Mouse (Mus musculus): ENCODE data around the gene 4930568D16Rik.

Gene 4930568D16Rik

GRCm38 (mm10) chr2:35367629-35368028 lies at the start of gene 4930568D16Rik:
Gene 4930568D16Rik (minus strand): TSS chr2:35367729.
- no peak for DNase-seq

GRCm38 (mm10) chr2:35417231-35417630 lies 49.7 kb upstream of the 4930568D16Rik start:
- DNase-seq: no peak

DNA sequence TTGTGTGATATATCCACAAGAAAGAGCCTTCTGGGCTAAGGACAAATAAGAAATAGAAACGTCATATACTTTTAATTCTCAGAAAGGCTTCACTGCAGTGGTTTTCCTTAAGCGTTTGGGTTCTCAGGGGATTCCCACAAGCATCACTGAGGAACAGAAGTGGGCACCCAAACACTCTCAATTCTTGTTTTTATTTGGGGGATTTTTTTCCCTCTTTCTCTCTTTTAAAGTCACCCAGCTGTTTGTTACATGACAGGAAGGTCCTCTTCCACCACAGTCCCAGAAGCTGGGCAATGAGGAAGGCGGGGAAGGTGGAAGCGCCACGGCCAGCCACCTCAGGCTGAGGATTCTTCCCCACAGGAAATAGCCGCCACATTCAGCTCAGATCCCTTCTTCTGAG lies 48.9 kb upstream of the 4930568D16Rik start:
- DNase-seq: no peak

DNA sequence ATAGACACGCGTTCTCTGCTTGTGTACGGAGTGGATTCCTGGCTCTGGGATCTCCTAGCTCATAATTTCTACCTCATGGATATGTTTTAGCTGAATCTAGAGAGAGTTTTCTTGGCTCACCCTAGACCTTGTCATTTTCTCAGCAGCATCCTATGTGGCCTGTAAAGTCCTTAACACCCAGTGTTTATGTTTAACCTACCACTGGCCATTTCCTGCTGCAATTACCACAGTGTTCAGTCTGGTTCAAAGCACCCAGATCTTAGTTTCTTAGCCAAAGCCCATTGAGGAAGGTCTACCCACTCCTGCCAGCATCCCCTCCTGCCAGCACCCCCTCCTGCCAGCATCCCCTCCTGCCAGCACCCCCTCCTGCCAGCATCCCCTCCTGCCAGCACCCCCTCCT lies 45.3 kb upstream of the 4930568D16Rik start:
- no peak for DNase-seq

DNA sequence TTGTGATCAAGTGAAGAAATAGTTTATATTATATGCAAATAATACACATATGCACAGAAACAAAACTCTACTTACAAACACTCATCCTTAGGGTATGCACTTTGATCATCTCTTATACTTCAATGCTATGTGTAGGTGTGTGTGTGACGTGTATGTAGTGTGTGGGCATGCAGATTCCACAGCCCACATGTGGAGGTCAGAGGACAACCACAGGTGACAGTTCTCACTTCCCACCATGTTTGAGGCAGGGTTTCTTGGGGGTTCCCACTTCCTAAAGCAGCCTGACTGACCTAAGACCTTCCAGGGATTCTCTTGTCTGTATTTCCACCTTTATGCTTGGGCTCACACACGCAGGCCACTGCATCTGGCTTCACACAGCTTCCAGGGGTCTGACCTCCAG lies 44.7 kb upstream of the 4930568D16Rik start:
- DNase-seq: no peak

DNA sequence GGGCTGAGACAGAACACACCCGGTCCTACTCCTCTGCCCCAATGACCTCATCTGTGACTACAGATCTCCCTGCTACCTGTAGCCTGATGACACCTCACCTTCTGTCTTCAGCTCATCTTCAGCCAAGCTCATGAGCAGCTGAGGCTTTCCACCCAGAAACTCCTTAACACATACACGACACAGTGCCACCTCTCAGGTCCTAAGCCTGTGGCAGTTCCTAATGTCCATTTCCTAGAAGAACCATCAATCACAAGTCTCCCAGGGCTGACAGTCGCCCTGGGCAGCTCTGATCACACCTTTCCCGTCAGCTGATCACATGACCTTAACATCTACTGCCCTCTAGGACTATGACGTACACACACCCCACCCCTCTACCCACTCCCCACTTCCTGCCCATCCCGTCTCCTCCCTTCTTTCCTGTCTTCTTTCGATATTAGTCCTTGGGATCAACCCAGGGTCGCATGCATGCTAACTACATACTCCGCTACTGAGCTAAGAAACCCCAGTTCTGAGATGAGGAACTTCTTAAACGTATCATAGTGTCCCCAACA lies 44.2 kb upstream of the 4930568D16Rik start:
- DNase-seq: peak; percentile 24

DNA sequence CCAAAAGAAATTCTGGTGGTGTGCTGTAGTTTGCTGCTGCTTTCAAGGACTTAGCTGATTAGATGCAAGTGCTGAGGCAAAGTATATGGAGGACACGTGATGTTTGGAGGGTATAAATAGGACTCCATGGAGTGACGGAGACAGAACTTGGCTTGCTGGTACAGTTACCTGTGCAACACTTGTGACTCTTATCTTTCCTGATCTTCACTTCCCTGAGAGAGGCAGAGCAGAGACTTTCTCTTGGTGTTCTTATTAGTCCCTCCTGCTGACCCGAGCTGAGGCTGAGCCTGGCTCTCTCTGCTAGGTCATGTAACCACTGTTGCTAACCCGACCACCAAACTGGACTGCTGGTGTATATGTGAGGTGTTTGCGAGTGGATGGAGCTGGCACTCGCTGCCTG lies 41.9 kb upstream of the 4930568D16Rik start:
- DNase-seq: no peak

GRCm38 (mm10) chr2:35408409-35409110 lies 41.0 kb upstream of the 4930568D16Rik start:
- no peak for DNase-seq

GRCm38 (mm10) chr2:35407878-35408277 lies 40.3 kb upstream of the 4930568D16Rik start:
- DNase-seq: peak; percentile 14

DNA sequence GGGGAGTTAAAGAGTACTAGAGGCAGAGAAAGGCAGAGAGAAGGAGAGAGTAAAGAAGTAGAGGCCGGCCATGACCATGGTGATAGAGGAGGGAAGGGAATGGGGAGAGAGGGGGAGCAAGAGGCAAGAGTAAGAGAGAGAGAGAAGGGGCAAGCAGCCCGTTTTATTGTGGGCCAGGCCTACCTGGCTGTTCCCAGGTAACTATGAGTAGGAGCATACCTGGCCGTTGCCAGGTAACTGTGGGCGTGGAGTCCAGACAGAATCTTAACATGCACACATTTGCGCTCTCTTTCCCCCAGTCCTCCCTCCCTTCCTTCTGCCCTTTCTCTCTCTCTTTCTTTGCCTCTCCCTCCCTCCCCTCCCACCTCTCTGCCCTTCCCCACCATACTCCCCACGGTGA lies 39.7 kb upstream of the 4930568D16Rik start:
- DNase-seq: peak; percentile 28

DNA sequence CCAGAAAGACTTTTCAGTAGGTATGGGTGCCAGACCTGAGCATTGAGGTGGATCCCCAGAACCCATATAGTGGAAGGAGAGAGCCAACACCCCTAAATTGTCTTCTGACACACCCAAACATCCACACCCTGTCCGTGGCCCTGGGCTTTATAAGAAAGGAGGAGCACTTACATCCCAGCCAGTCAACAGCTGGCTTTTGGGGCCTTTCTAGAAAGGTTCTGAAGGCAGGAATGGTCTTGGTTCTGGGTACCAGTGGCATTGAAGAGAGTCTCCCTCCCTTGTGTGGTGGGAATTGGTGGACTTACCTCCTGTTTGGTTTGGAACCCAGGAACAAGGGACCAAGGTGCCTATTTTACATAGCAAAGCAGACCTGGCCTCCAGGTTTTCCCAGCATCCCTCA lies 39.1 kb upstream of the 4930568D16Rik start:
- no peak for DNase-seq

GRCm38 (mm10) chr2:35402391-35402790 lies 34.9 kb upstream of the 4930568D16Rik start:
- DNase-seq: no peak

DNA sequence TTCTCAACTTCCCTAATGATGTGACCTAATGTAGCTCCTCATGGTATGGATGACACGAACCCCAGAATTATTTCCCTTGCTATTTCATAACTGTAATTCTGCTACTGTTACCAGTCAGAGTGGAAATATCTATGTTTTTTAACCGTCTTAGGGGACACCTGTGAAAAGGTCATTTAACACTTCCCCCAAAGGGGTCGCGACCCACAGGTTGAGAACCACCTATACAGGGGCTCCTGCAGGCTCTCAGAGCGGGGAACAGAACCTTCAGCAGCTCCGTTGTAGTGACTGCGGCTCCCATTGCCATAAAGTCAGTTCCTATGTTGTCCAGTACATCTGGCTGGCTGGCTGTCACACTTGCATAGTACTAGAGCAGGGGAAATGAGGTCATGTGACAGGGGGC lies 33.2 kb upstream of the 4930568D16Rik start:
- DNase-seq: no peak

GRCm38 (mm10) chr2:35398184-35398828 lies 30.8 kb upstream of the 4930568D16Rik start:
- no peak for DNase-seq

DNA sequence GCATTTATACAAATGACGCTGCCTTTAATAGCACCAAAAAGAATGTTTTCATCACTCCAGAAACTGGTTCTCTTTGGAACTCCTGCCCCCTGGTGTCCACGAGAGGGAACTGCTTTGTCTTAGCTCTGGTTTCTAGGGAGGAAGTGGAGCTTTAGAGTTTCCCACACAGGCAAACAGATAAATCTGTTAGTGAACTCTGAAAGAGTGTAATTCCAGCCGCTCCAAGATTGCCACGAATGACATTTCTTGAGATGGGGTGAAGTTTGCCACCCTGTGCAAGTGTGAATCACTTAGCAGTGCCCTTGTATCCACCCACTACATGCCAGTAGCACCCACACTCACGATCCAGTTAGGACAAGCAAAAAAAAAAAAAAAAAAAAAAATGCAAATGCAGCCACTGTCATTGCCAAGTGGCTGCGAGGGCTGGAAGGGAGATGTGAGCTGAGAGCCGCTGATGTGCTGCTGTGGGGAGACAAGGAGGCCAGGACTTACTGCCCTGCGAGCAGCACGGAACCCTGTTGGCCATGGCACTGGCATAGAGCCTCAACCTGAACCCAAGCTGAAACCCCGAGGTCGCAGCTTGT lies 30.2 kb upstream of the 4930568D16Rik start:
- peak; percentile 81 for DNase-seq

DNA sequence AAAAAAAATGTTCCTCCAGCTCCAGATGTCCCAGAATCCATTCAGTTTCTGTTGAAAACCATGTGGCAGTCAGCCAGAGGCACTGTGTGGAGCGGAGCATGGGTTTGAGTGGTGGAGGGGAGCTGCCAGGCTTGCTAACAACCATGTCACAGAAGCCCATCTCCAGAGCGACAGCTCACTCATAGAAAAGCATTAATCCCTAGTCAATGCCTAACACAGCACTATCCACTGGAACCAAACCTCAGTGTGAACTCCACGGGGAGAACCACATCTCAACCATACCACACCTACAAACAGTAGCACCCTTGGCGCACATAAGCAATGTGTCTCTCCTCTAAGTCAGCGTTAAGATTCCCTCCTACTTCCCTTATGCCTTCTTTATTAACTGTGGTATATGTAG lies 29.6 kb upstream of the 4930568D16Rik start, which contains the start of gene 4930402F06Rik:
Gene 4930402F06Rik, minus strand, starts transcription at position 80 of the 400 bp plus-strand sequence.
- DNase-seq: no peak

GRCm38 (mm10) chr2:35385441-35385871 lies 17.9 kb upstream of the 4930568D16Rik start:
- DNase-seq: no peak

DNA sequence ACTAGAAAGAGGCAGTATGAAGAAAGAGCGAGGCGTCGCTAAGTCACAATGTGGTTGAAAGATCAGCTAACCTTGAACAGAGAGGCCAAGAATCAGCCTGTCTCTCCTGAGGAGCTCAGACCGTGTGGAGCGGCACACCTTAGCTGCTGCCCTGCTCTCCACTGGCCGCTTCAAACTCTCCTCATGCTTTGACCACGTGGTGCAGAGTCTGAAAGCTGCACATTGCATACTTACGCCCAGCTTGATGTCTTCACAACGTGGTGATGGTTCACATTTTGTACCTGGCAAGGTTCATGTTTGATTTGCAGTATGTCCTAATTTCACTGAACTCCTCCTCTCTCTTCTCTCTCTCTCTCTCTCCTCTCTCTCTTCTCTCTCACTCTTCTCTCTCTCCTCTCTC lies 11.8 kb upstream of the 4930568D16Rik start:
- no peak for DNase-seq

- DNase-seq: no peak
Measured at GRCm38 (mm10) chr2:35377600-35377999, 10.1 kb upstream of the 4930568D16Rik start.

DNA sequence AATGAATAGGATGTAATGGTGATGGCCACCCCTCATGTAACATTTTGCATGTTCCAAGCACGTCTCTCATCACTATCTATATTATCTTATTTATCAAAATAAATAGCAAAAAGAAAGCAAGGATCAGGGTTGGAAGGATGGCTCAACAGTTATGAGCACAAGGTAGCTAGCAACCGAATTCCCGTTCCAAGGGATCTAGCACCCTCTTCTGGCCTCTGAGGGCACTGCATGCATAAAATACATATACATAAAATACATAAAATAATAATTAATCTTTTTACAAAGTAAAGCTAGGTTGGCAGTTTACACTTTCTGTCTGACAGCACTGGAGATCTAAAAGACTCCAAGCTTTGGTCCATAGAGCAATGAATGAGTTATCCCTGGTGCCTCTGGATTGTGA lies 5.5 kb upstream of the 4930568D16Rik start:
- peak; percentile 56 for DNase-seq

- no peak for DNase-seq
Measured at GRCm38 (mm10) chr2:35370686-35371085, 3.2 kb upstream of the 4930568D16Rik start.

DNA sequence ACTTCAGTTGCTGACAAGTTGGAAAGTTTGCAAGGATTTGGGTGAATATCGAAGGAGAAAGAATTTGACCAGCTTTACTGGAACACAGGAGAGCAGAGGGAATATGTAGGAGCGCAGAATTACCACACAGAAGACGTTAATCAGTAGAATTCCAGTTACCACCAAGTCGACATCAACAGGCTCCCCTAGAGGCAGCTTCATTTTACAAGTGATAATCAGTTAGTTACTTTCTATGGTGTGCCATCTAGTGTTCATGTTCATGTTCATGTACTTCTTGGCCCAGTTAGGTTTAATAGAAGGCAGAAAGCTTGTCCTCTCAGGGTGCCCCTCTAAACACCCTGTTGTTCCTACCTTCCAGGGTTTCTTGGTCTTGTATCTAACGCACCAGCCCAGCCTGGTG lies 18.3 kb downstream of the 4930568D16Rik start:
- DNase-seq: peak; percentile 64

DNA sequence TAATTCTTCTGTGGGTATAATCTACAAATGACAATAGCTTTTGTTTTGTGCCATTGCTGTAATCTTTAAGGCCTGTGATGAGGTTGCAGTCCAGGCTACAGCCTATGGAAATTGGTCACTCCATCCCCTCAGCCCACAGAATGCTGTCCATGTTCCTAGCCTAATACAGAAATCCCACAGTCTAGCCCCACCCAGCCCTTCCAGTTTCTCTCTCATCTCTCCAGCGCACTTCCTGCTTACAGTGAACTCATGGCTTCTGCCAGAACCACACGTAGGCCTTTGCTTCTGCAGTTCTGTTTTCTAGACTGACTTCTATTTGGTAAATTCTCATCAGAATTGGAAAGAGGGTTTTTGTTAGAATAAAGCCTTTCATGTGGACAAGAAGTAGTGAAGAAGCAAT lies 21.5 kb downstream of the 4930568D16Rik start:
- peak; percentile 43 for DNase-seq

- DNase-seq: peak; percentile 28
Measured at GRCm38 (mm10) chr2:35342605-35343004, 24.9 kb downstream of the 4930568D16Rik start.

All from lung, postnatal 36 days (tissue).